31 mouse cellular contexts compared by ENCODE assay signal in the genomic region with DNA sequence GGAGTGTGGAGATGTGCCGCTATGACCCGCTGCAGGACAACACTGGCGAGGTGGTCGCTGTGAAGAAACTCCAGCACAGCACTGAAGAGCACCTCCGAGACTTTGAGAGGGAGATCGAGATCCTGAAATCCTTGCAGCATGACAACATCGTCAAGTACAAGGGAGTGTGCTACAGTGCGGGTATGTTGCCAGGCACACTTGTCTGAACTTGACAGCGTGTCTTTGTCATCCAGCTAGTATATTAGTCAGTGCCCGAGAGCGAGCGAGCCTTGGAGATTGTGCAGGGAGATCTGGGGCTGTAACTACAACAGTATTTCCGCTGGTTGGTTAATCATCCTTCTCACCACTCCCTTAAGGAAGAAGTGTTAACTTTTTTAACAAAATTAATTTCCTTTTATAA. TPM values are rescaled to one million over a fixed set of nuclear protein-coding genes. Genes with fewer than 3 reads are reported as not detected.
"Had no signal": no experiment of that assay in that cellular context is flagged by ENCODE, and none has a peak within 500 bp of the region (broad histone marks: within the 10 kb centered on the region; RNA-seq: fewer than 3 reads in every experiment).

No protein-coding gene starts in this region.

- H3K4me1 ChIP-seq: heart, embryonic 13.5 days; heart, embryonic 15.5 days; hindbrain, embryonic 10.5 days; hindbrain, embryonic 12.5 days; kidney, embryonic 15.5 days; limb, embryonic 10.5 days; limb, embryonic 12.5 days had no signal

- H3K27ac ChIP-seq: heart, adult 2 months; heart, embryonic 13.5 days; heart, embryonic 15.5 days; hindbrain, embryonic 10.5 days; hindbrain, embryonic 12.5 days; hindbrain, embryonic 14.5 days; kidney, embryonic 15.5 days; kidney, postnatal 0 days; limb, embryonic 10.5 days; limb, embryonic 12.5 days had no signal

- H3K9me3 ChIP-seq: heart, embryonic 13.5 days; heart, embryonic 15.5 days; hindbrain, embryonic 10.5 days; hindbrain, embryonic 12.5 days; kidney, embryonic 15.5 days; limb, embryonic 10.5 days; limb, embryonic 12.5 days had no signal

- ATAC-seq: forebrain, postnatal 0 days; hindbrain, embryonic 16.5 days; intestine, embryonic 16.5 days had no signal

- H3K4me2 ChIP-seq: heart, embryonic 11.5 days; heart, embryonic 13.5 days; heart, embryonic 15.5 days; hindbrain, embryonic 12.5 days; hindbrain, embryonic 14.5 days; kidney, embryonic 15.5 days; limb, embryonic 12.5 days had no signal

- DNase-seq: forebrain, postnatal 0 days; gastrocnemius, postnatal 14 days; gastrocnemius, postnatal 36 days; heart, adult 2 months; heart, postnatal 14 days; heart, postnatal 4 days; kidney, adult 11 months; kidney, adult 2 months; kidney, adult 9 months; kidney, postnatal 14 days; kidney, postnatal 36 days; layer of hippocampus, adult 9-11 months; layer of hippocampus, postnatal 36 days; liver had no signal

- H3K4me3 ChIP-seq: heart, adult 2 months; heart, embryonic 13.5 days; heart, embryonic 15.5 days; hindbrain, embryonic 10.5 days; hindbrain, embryonic 12.5 days; kidney, embryonic 15.5 days; limb, embryonic 10.5 days; limb, embryonic 12.5 days had no signal

- H3K9ac ChIP-seq: forebrain, postnatal 0 days; heart, embryonic 13.5 days; heart, embryonic 15.5 days; hindbrain, embryonic 12.5 days; hindbrain, embryonic 14.5 days; kidney, embryonic 15.5 days; limb, embryonic 12.5 days had no signal

- H3K27me3 ChIP-seq: heart, embryonic 13.5 days; heart, embryonic 15.5 days; hindbrain, embryonic 12.5 days; kidney, embryonic 15.5 days; limb, embryonic 12.5 days had no signal

RNA-seq across cellular contexts. Expression of gene Insl6, which starts 24.2 kb away (rescaled TPM):
- total RNA-seq: gastrocnemius, adult 18-20 months; gastrocnemius, adult 8-10 months; gastrocnemius, postnatal 36 days; layer of hippocampus, postnatal 36 days; left cerebral cortex, postnatal 14 days had no signal

RNA-seq across cellular contexts. Expression of gene Rln1, which starts 33.6 kb away (rescaled TPM):
- total RNA-seq: gastrocnemius, adult 18-20 months; gastrocnemius, adult 8-10 months; gastrocnemius, postnatal 14 days; gastrocnemius, postnatal 36 days; granulocyte monocyte progenitor cell, adult 5-6 weeks; heart, adult 2 months; heart, postnatal 14 days had no signal
- polyA plus RNA-seq: heart, adult 2 months; intestine, embryonic 16.5 days; large intestine, adult 2 months had no signal
